Mouse (Mus musculus): ENCODE measurements around the gene Wdr74.

Wdr74 gene

DNA sequence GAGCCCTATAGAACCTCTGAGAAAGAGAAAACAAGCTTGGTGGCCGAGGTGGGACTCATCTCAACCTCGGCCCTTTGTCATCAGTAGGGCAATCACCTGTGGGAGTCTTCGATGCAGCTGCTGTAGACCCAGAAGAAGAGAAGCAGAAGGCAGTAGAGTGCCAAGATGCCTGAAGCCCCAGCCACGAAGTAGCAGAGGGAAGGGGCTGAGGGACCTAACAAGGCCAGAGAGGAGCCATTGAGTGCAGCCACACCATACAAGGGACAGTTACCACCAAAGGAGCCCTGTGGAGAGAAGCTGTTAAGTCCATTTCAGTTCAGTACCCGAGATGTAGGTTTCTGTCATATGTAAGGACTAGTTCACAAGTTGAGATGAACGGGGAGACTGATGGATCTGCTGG lies 37.8 kb downstream of the Wdr74 start:
- in situ Hi-C loops (cut with MboI; ENCODE audit: low pct_unique_long_range_greater_than_20kb in 1 of 2, low sequenced_read_pairs in 2 of 2, unreplicated experiment in 1 of 2): no loop called here

DNA sequence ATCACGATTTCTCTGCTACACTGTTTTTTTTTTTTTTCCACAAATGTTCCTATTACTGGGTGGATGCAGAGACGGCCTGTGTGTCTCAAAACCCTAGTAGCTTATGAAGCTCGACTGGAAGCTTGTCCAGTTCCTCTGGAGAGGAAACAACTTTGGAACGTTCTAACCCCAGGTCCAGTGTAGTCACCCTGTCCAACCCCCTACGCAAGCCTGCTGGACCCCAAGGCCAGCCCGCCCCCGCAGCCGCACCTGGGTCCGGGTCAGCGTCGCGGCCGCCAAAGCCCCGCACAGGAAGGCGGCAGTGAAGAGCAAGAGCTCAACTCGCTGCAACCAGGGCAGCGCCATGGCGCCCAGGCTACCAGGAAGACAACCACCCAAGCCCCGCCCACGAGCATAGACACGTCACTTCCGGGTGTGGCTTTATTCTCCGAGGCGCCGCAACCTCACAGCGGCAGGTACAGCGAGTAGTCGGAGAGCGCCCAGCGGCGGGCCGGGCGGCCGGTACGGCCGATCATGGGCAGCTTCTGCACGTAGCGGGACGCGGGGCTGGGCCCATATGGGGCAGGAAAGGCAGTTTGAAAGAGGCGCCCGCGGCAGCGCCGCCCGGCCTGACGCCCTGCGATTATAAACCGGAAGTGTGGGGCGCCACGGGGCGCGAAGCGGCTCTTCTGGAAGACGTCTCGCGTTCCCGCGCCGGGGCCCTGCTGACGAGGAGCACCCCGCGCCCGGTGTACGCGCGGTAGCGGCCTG lies 38.6 kb downstream of the Wdr74 start, which contains the start of gene Tmem179b:
Tmem179b (minus strand) TSS at position 382 of the 750 bp plus-strand sequence.
- in situ Hi-C loops (cut with MboI; ENCODE audit: low pct_unique_long_range_greater_than_20kb in 1 of 2, low sequenced_read_pairs in 2 of 2, unreplicated experiment in 1 of 2): no loop called here

DNA sequence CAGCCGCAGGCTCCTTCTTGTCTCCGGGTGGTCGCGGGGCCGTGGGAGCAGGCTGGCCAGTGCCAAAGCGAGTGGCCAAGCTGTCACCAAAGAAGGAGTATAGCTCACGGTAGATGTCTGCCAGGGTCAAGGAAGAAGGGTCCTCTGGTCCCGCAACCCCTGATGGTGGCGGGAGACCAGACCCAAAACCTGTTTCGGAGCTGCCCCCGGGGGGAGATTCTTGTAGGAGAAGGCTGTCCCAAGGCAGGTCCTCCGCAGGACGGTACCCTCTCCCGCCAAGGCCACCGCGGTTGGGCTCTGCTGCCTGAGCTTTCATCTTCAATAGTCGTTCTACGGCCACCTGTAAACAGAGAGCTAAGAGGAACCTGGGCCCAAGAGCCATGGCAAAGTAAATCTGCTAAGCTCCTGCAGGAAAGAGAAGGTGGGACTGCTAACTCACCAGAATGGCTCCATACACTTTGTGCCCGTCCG lies 39.4 kb downstream of the Wdr74 start:
- in situ Hi-C loops (cut with MboI; ENCODE audit: low pct_unique_long_range_greater_than_20kb in 1 of 2, low sequenced_read_pairs in 2 of 2, unreplicated experiment in 1 of 2): no loop called here

DNA sequence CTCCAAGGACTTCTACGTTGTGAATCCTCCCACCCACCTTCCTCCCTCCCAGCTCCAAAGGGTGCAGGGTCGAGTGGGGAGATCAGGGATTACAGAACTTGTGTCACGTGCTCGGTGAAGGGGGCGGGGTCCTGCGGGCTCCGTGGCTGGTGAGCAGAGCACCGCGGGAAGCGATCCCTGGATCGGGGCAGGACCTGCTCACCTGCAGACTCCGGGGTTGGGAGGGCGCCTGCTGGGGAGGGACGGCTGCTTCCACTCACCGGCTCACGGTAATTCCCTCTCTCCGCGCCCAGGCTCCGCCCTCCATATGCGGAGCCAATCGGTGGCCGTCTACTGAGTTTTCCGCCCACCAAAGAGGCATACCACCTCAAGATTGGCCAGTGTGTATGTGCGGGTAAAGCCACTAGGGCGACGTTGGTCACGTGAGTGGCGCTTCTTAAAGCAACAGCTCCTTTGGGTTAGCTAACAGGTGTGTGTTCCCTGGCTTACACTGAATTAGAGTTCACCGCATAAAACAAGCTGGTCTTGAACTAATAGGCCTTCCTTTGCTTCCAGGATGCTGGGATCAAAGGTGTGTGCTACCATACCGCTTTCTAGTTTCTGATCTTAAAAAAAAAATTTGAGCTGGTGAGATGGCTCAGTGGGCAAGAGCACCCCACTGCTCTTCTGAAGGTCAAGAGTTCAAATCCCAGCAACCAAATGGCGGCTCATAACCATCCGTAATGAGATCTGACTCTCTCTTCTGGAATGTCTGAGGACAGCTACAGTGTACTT lies 50.6 kb downstream of the Wdr74 start, which contains the start of gene Taf6l:
Taf6l (minus strand) TSS at position 410 of the 774 bp plus-strand sequence.
- in situ Hi-C loops (cut with MboI; ENCODE audit: low pct_unique_long_range_greater_than_20kb in 1 of 2, low sequenced_read_pairs in 2 of 2, unreplicated experiment in 1 of 2): no loop called here

DNA sequence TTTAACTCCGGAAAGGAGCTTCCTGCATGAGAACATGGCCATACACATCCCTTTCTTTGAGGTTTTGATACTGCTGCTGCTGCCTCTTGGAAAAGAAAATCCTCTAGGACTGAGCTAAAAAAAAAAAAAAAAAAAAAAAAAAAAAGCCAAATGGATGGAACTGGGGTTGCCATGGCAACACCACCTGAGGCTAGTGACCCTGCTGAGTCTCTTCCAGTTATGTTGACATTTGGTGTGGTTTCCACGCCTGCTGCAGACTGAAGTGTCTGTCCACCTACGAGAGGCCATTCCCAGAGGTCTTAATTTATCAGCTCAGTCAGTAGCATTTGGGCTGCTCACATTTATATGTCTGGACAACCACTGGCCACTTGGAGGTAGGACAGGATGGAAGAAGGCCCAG lies 52.9 kb downstream of the Wdr74 start:
- in situ Hi-C loops (cut with MboI; ENCODE audit: low pct_unique_long_range_greater_than_20kb in 1 of 2, low sequenced_read_pairs in 2 of 2, unreplicated experiment in 1 of 2): no loop called here

DNA sequence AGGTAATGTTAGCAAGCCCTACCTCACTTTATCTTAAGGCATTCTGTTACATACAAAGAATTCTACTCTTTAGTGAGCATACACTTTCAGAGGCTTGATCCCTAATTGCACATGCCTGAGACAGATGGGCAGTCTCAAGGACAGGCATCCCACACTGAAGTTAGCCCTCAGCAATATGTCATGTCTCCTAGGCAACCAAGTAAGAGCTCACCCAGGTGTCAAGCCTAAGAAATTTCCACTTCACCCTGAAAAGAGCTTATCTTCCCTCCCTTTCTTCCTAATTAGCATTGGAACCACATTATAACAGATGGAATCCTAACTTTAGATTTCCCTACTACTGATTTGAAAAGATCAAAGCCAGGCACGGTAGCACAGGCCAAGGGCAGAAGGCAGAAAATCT lies 53.5 kb downstream of the Wdr74 start:
- in situ Hi-C loops (cut with MboI; ENCODE audit: low pct_unique_long_range_greater_than_20kb in 1 of 2, low sequenced_read_pairs in 2 of 2, unreplicated experiment in 1 of 2): no loop called here

DNA sequence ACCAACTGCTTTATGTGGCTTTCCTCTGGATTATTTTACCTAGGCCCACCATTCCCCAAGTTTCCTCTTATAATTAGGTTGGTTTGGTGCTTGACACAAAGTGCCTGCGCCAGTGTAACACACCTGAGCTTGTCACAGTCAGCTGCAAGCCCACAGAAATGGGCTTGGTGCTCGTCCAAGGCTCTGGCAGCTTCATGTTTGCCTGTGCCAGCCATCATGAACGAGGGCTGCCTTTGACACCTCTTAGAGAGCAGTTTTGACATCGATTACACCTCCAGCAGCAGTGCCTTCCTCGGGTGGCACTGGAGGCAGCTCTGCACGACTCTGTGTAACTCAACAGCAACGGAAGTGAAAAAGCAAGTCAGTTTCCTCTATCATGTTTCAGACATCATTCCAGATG lies 54.5 kb downstream of the Wdr74 start:
- in situ Hi-C loops (cut with MboI; ENCODE audit: low pct_unique_long_range_greater_than_20kb in 1 of 2, low sequenced_read_pairs in 2 of 2, unreplicated experiment in 1 of 2): no loop called here

Measured in mouse embryonic stem cell (cell line).